In the genomic region with DNA sequence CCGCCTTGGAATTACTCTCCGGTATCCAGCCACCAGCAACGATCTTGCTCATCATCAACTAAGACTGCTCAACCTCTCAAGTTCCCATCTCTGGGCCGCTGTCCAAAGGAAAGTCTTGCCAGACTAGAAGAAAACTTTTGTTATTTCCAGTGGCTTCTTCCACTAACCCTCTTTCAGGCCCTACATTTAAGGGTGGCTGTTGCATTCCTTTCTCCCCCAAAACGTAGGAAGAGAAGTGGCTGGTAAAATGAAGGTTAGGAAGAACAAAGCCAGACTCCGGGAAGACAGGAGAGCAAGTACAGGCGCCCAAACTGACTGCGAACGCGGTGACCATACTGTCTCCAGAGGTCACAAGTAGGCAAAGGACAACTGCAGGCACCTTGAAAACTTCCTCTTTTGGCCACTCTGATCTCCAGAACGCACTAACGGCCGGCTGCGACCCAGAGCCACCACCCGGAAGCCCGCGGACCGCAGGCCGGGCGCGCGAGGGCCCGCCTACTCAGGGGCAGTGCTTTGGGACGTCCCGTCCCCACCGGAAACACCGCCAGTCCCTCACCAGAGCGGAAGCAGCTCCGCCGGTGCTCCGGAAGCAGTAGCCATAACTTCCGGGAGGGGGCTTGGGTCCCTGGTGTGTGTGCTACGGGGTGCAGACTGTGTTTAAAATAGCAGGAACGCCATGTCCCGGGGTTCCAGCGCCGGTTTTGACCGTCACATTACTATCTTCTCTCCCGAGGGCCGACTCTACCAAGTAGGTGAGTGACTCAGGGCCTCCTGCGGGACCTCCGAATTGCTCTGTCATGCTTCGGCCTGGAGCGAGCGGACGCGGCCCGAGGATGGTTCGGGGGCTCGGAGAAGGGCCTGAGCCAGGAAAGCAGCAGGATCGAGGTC, we compare ENCODE assay signal across 8 mouse cellular contexts. TPM values are rescaled to one million over a fixed set of nuclear protein-coding genes. Genes with fewer than 3 reads are reported as not detected.
DNase-seq lines count a peak whose midpoint lies in the region; ATAC-seq lines count a peak whose summit lies in the region.

No protein-coding gene starts in this region.

- WGBS in hindbrain, embryonic 16.5 days = 2% methylated on average over 51 of the region's 51 CpGs
- WGBS in macrophage (ENCODE audit: missing documents) = 2% methylated on average over 51 of the region's 51 CpGs

- DNase-seq in T-cell, adult 2 months (ENCODE audit: low spot score) = peak; percentile 91
- DNase-seq in cerebellum, postnatal 36 days = peak; percentile 86 to 90
- peak; percentile 91 for DNase-seq in gastrocnemius, adult 18-20 months (ENCODE audit: low spot score)
- DNase-seq in left cerebral cortex, adult 18-20 months (ENCODE audit: low spot score in 2 of 2) = peak; percentile 88 to 90
- peak; percentile 93 for DNase-seq in right cerebral cortex, adult 18-20 months
- DNase-seq in urinary bladder, postnatal 10 days (ENCODE audit: low spot score) = peak; percentile 59

- peak overlapping the region; percentile 80 for H3K27ac ChIP-seq in hindbrain, embryonic 16.5 days (ENCODE audit: low read depth, low read length)
- peak overlapping the region; percentile 90 for H3K27ac ChIP-seq in macrophage

- no peaks in the 10 kb centered on the region for H3K36me3 ChIP-seq in hindbrain, embryonic 16.5 days (ENCODE audit: control insufficient read depth, insufficient read depth, low read length)
- no peaks in the 10 kb centered on the region for H3K36me3 ChIP-seq in macrophage (ENCODE audit: inconsistent target)

- peaks cover 13% of the 10 kb centered on the region for H3K4me1 ChIP-seq in hindbrain, embryonic 16.5 days (ENCODE audit: control insufficient read depth, insufficient read depth, low read depth, low read length)

- peak; percentile 100 for ATAC-seq in hindbrain, embryonic 16.5 days

- no peaks in the 10 kb centered on the region for H3K27me3 ChIP-seq in hindbrain, embryonic 16.5 days (replicated peaks; ENCODE audit: control insufficient read depth, insufficient read depth, low read length)

- peak overlapping the region; percentile 93 for H3K9ac ChIP-seq in hindbrain, embryonic 16.5 days (ENCODE audit: low read depth, low read length)

- H3K9me3 ChIP-seq in hindbrain, embryonic 16.5 days (ENCODE audit: control insufficient read depth, low read length) = no peaks in the 10 kb centered on the region

- H3K79me2 ChIP-seq in macrophage (ENCODE audit: inconsistent target) = peaks cover 48% of the 10 kb centered on the region

- peak overlapping the region; percentile 98 for H3K4me3 ChIP-seq in hindbrain, embryonic 16.5 days (ENCODE audit: low read length)
- H3K4me3 ChIP-seq in macrophage (ENCODE audit: inconsistent target) = peak overlapping the region; percentile 90

- H3K4me2 ChIP-seq in hindbrain, embryonic 16.5 days (ENCODE audit: low read length) = peak overlapping the region; percentile 82

RNA-seq across cellular contexts. Expression of a gene that starts 14.5 kb away (rescaled TPM):
- 100 to 1,000 TPM; 162 TPM for total RNA-seq in gastrocnemius, adult 18-20 months (2021)
- 383 and 402 TPM in 2 replicates for polyA plus RNA-seq in hindbrain, embryonic 16.5 days (2015; fragmentation: Nextera tagmentation; extraction: Ambion mirVana)
- 100 to 1,000 TPM; 144 to 145 TPM for total RNA-seq in left cerebral cortex, adult 18-20 months (2021)
- total RNA-seq in macrophage (2018; cell fraction: chromatin; rRNA removed) = 100 to 1,000 TPM in 7 of 26 experiments, 10 to 100 TPM in 19; 16.4 to 148 (median 58.4) TPM
- total RNA-seq in macrophage (2018; cell fraction: cytosol; rRNA removed) = 100 to 1,000 TPM; 117 to 287 (median 197) TPM
- 10 to 100 TPM; 20.4 to 99.3 (median 61.2) TPM for total RNA-seq in macrophage (2018; cell fraction: nucleus; rRNA removed)
- polyA plus RNA-seq in macrophage (2018) = 135 to 267 TPM (median 190 TPM) in 3 replicates

Comparison
In these comparisons a context has a peak if more than half of its experiments do, and no peak if none do; other contexts are left out.
1. Peak in every context shown above with its lines: DNase-seq, ATAC-seq, H3K4me3 ChIP-seq and H3K27ac ChIP-seq.